Mouse (Mus musculus) v-Abl transformed pro-B cells (cell line): Measurements from ENCODE around the gene Scgb2b20.
"Not testable (repeated sequence)": the region's sequence is repeated elsewhere in the genome, so short reads cannot be mapped to it uniquely, and the experiment has no call there.

ENCODE experiments used
- in situ Hi-C, 2 experiments: fragments of 400-800 bp; cut with MboI; formaldehyde crosslinking; loops; one replicate each; pipeline ENCODE4 v1.15.1; 2025; ENCODE audit not compliant: unreplicated experiment in 2 of 2

The Scgb2b20 gene

GRCm38 (mm10) chr7:33366222-33366621 is at the start of gene Scgb2b20:
TSS of gene Scgb2b20 (minus strand) at chr7:33366322.
- in situ Hi-C loops, result not testable (repeated sequence)

- in situ Hi-C loops, result not testable (repeated sequence)
Observed at GRCm38 (mm10) chr7:33409681-33410080, 43.6 kb upstream of the Scgb2b20 start.

- in situ Hi-C loops, result no loop called here
Observed at GRCm38 (mm10) chr7:33401650-33402049, 35.5 kb upstream of the Scgb2b20 start.

GRCm38 (mm10) chr7:33399749-33400148 is 33.6 kb upstream of the Scgb2b20 start:
- in situ Hi-C loops, result not testable (repeated sequence)

- in situ Hi-C loops, result not testable (repeated sequence)
Observed at GRCm38 (mm10) chr7:33372934-33373333, 6.8 kb upstream of the Scgb2b20 start, which contains the start of gene Scgb1b20. TSS of gene Scgb1b20 (plus strand) at chr7:33373234.
